26 mouse cellular contexts compared by ENCODE assay signal in the genomic region with DNA sequence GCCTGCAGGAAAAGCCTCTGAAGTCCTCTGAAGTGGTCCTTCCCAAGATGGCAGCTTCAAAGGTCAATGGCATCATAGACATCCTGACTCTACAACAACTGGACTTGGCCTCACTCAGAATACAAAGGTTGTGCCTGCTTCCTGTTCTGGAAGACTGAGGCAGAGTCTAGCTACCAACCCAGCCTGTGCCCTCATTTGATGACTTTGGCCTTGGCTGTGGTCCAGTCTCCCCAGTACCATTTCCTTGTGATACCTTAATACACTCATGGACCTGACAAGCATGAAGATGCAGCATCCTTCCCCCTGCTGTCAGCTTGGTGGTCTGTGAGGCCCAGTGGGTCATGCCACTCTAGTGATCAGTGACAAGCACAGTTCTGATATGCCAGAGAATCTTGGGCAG.
"Had no signal": no experiment of that assay in that cellular context is flagged by ENCODE, and none has a peak within 500 bp of the region (broad histone marks: within the 10 kb centered on the region; RNA-seq: fewer than 3 reads in every experiment).

No protein-coding gene starts in this region.

- H3K27ac ChIP-seq: heart, adult 2 months; heart, embryonic 13.5 days; heart, embryonic 15.5 days; hindbrain, embryonic 13.5 days; hindbrain, embryonic 15.5 days; hindbrain, postnatal 0 days; kidney, embryonic 15.5 days; kidney, postnatal 0 days; left cerebral cortex, adult 2 months; limb, embryonic 13.5 days; limb, embryonic 15.5 days; liver, embryonic 12.5 days had no signal

- H3K4me2 ChIP-seq: heart, embryonic 11.5 days; heart, embryonic 13.5 days; heart, embryonic 15.5 days; hindbrain, embryonic 13.5 days; hindbrain, embryonic 15.5 days; kidney, embryonic 15.5 days; limb, embryonic 13.5 days; limb, embryonic 15.5 days; liver, embryonic 12.5 days had no signal

- H3K9me3 ChIP-seq: heart, embryonic 13.5 days; heart, embryonic 15.5 days; hindbrain, embryonic 13.5 days; hindbrain, embryonic 15.5 days; kidney, embryonic 15.5 days; limb, embryonic 13.5 days; limb, embryonic 15.5 days; liver, embryonic 12.5 days had no signal

- H3K36me3 ChIP-seq: heart, embryonic 13.5 days; heart, embryonic 15.5 days; hindbrain, embryonic 13.5 days; hindbrain, embryonic 15.5 days; kidney, embryonic 15.5 days; limb, embryonic 13.5 days; limb, embryonic 15.5 days; liver, embryonic 12.5 days had no signal

- H3K27me3 ChIP-seq: hindbrain, embryonic 13.5 days; hindbrain, embryonic 15.5 days; kidney, embryonic 15.5 days; liver, embryonic 12.5 days had no signal

- H3K4me1 ChIP-seq: heart, embryonic 15.5 days; hindbrain, embryonic 13.5 days; hindbrain, embryonic 15.5 days; kidney, embryonic 15.5 days; limb, embryonic 13.5 days; limb, embryonic 15.5 days had no signal

- ATAC-seq: hindbrain, postnatal 0 days; intestine, embryonic 16.5 days; liver, embryonic 12.5 days had no signal

- DNase-seq: gastrocnemius, postnatal 14 days; gastrocnemius, postnatal 36 days; heart, adult 11 months; heart, adult 2 months; heart, postnatal 14 days; heart, postnatal 36 days; kidney, adult 11 months; kidney, adult 2 months; kidney, adult 9 months; kidney, postnatal 14 days; kidney, postnatal 36 days; layer of hippocampus, adult 9-11 months; layer of hippocampus, postnatal 36 days had no signal

- H3K9ac ChIP-seq: heart, embryonic 13.5 days; heart, embryonic 15.5 days; hindbrain, embryonic 13.5 days; hindbrain, embryonic 15.5 days; kidney, embryonic 15.5 days; limb, embryonic 13.5 days; limb, embryonic 15.5 days; liver, embryonic 12.5 days had no signal

- H3K4me3 ChIP-seq: heart, adult 2 months; heart, embryonic 13.5 days; heart, embryonic 15.5 days; hindbrain, embryonic 13.5 days; hindbrain, embryonic 15.5 days; kidney, embryonic 15.5 days; left cerebral cortex, adult 2 months; limb, embryonic 13.5 days; limb, embryonic 15.5 days; liver, embryonic 12.5 days had no signal
